Mouse (Mus musculus) heart, embryonic 12.5 days (tissue): ENCODE data around the gene Bicra. TPM values are rescaled to one million over a fixed set of nuclear protein-coding genes. Genes with fewer than 3 reads are reported as not detected.

ENCODE experiments used
- ATAC-seq: fragments of 200-750 bp; cut with Nextera tagmentation; 2 replicates; pipeline ENCODE4 v1.8.0; 2017; ENCODE audit warnings: moderate TSS enrichment, moderate library complexity; ENCODE audit not compliant: insufficient number of reproducible peaks, low FRiP score
- H3K27ac ChIP-seq: fragments of 300-500 bp; sonication (generic); 2 replicates; pipeline ENCODE4 v1.5.1; 2016; ENCODE audit warnings: mild to moderate bottlenecking, moderate library complexity; ENCODE audit not compliant: poor library complexity, severe bottlenecking
- H3K27me3 ChIP-seq: fragments of 300-500 bp; sonication (generic); replicated peaks from 2 replicates; pipeline ENCODE4 v1.6.1; 2016; ENCODE audit warnings: mild to moderate bottlenecking, moderate library complexity
- H3K36me3 ChIP-seq: fragments of 300-500 bp; sonication (generic); 2 replicates; pipeline ENCODE4 v1.6.1; 2016; ENCODE audit warnings: mild to moderate bottlenecking, moderate library complexity
- H3K4me1 ChIP-seq: fragments of 300-500 bp; sonication (generic); replicated peaks from 2 replicates; pipeline ENCODE4 v1.6.1; 2016; ENCODE audit warnings: mild to moderate bottlenecking
- H3K4me2 ChIP-seq: fragments of 300-500 bp; sonication (generic); 2 replicates; pipeline ENCODE4 v1.6.1; 2016; ENCODE audit warnings: mild to moderate bottlenecking, moderate library complexity
- H3K4me3 ChIP-seq: fragments of 300-500 bp; sonication (generic); 2 replicates; pipeline ENCODE4 v1.5.1; 2016; ENCODE audit warnings: mild to moderate bottlenecking
- H3K9ac ChIP-seq: fragments of 300-500 bp; sonication (generic); 2 replicates; pipeline ENCODE4 v1.6.1; 2016; ENCODE audit warnings: mild to moderate bottlenecking, moderate library complexity
- H3K9me3 ChIP-seq: fragments of 300-500 bp; sonication (generic); replicated peaks from 2 replicates; pipeline ENCODE4 v1.6.1; 2016; ENCODE audit warnings: mild to moderate bottlenecking, moderate library complexity
- WGBS: fragments of 180-500 bp; shearing (Covaris S2); methylation state at CpG from one replicate; pipeline ENCODE4 v1.1.7; 2016; 5-methylcytosine and 5-hydroxymethylcytosine counted together
- polyA plus RNA-seq: library from polyadenylated mRNA; unstranded; fragments of >200 nt; fragmentation: Nextera tagmentation; extraction: Ambion mirVana; gene quantifications from 2 replicates; pipeline ENCODE4 v1.2.1, GENCODE M21; 2016

Gene Bicra
- polyA plus RNA-seq, 1 experiment from 2014 or later = 5.9 TPM

DNA sequence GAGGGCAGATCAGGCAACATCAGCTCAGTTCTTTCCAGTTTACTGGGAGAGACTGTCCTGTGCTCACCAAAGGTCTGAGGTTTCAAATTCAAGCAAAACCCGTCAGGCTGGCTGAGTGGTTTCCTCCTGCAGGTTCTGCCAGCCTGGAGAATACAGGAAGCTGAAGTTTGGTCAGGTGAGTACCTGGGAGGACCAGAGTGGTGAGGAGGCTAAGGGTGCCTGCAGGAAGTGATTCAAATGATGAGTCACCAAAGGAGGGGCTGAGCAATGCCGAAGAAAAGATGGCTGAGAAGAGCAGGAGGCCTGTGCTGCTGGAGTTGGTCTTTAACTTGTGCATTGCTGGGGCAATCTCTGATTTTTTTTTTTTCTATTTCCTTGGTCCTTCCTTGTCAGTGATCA, 9.4 kb upstream of the Bicra start:
- H3K36me3 ChIP-seq = no peaks in the 10 kb centered on the region
- 49% methylated on average over 2 of the region's 2 CpGs for WGBS
- peaks cover 11% of the 10 kb centered on the region for H3K9me3 ChIP-seq
- no peak overlapping the region for H3K4me3 ChIP-seq
- peaks cover 5% of the 10 kb centered on the region for H3K4me1 ChIP-seq
- peaks cover 34% of the 10 kb centered on the region for H3K27me3 ChIP-seq
- no peak for ATAC-seq
- H3K9ac ChIP-seq = no peak overlapping the region
- no peak overlapping the region for H3K27ac ChIP-seq
- H3K4me2 ChIP-seq = no peak overlapping the region

DNA sequence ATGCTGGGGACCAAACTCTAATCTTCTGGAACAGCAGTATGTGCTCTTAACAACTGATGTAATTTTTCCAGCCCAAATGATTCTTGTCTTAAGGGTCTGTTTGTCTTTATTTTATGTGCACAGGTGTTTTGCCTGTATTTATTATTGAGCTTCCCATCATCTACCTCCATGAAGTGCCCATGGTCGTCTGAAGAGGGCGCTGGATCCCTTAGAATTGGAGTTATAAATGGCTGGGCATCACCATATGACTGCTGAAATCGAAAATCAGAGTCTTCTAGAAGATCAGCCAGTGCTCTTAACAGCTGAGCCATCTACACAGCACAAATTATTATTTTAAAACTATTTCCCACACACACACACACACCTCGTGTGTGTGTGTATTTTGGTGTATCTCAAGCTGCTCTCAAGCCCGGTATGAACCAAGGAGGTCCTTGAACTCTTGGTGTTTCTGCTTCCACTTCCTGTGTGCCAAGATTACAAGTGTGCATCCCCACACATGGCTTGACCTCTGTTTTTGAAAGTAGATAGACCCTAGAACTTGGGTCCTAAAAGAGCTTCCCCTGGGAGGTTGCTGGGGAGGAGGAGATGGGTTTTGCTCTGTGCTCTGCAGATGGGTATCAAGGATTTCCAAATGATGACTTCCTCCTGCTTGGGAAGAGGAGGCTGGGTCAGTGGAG, 8.9 kb upstream of the Bicra start:
- H3K36me3 ChIP-seq = no peaks in the 10 kb centered on the region
- H3K9me3 ChIP-seq = peaks cover 6% of the 10 kb centered on the region; the same call in 1 of the 2 replicates
- peaks cover 29% of the 10 kb centered on the region for H3K27me3 ChIP-seq
- H3K4me2 ChIP-seq = no peak overlapping the region
- no peak for ATAC-seq
- no peak overlapping the region for H3K9ac ChIP-seq
- no peak overlapping the region for H3K4me3 ChIP-seq
- WGBS = 29% methylated on average over 5 of the region's 5 CpGs
- H3K27ac ChIP-seq = no peak overlapping the region
- H3K4me1 ChIP-seq = peaks cover 9% of the 10 kb centered on the region

DNA sequence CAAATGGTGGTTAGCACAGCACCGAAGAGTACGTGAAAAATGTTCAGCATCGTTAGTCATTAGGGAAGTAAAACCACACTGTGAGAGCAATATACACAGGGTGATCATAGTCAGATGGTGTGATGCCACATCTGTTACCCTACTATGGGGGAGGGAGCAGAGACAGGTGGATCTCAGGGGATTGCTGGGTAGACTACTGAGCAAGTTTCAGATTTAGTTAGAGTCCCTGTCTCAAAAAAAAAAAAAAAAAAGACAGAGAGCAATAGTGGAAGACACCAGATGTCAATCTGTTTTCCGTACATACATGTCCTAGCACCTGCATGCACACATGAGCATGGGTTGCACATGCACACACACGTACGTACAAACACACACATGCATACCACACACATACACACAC, 7.9 kb upstream of the Bicra start:
- ATAC-seq = no peak
- Histone ChIP-seq H3K27ac (no peak overlapping the region), H3K4me3 (no peak overlapping the region), H3K4me2 (no peak overlapping the region), H3K36me3 (no peaks in the 10 kb centered on the region), H3K4me1 (peaks cover 7% of the 10 kb centered on the region), H3K27me3 (peaks cover 20% of the 10 kb centered on the region), H3K9me3 (no peaks in the 10 kb centered on the region), H3K9ac (no peak overlapping the region)
- WGBS = 86% methylated on average over 6 of the region's 6 CpGs

DNA sequence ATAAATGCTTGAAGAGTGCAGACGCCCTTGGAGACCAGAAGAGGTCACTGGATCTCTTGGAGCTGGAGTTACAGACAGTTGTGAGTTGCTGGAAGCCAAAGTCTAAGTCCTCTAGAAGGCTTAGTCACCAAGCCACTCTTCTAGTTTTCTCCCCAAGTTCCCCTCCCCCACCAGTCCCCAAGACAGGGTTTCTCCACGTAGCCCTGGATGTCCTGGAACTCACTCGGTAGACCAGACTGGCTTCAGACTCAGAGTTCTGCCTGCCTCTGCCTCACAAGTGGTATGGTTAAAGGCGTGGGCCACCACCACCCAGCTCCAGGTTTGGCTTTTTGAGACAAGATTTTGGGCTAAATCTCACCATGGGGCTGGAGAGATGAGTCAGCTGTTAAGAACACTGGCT, 7.2 kb upstream of the Bicra start:
- Histone ChIP-seq H3K27ac (no peak overlapping the region), H3K36me3 (no peaks in the 10 kb centered on the region), H3K9ac (no peak overlapping the region), H3K9me3 (no peaks in the 10 kb centered on the region), H3K4me3 (no peak overlapping the region), H3K4me2 (no peak overlapping the region), H3K4me1 (peaks cover 11% of the 10 kb centered on the region), H3K27me3 (peaks cover 15% of the 10 kb centered on the region)
- no peak for ATAC-seq
- 60% methylated on average over 4 of the region's 4 CpGs for WGBS

DNA sequence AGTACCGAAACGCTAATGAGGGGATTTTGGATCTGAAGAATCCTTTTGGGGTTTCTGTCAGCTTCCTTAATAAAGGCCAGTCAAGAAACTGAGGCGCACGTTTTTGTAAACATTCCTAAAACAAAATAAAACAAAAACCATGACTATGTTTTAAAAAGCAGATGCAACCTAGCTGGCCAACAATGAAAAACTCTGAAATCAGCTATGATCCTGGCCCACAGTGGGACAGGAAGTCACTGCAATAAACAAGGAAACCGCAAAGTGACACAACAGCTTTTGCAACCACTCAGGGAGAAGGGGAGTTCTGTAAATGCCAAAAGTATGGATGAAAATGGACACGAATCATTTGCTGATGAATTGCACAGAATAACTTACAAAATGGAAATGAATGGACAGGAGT, 5.4 kb upstream of the Bicra start:
- peaks cover 21% of the 10 kb centered on the region for H3K4me1 ChIP-seq
- no peaks in the 10 kb centered on the region for H3K9me3 ChIP-seq
- peak overlapping the region; percentile 64 for H3K4me3 ChIP-seq
- no peak overlapping the region for H3K27ac ChIP-seq
- ATAC-seq = no peak
- peaks cover 2% of the 10 kb centered on the region; the same call in 1 of the 2 replicates for H3K27me3 ChIP-seq
- H3K4me2 ChIP-seq = peak overlapping the region; percentile 88
- no peak overlapping the region for H3K9ac ChIP-seq
- H3K36me3 ChIP-seq = no peaks in the 10 kb centered on the region
- WGBS = 15% methylated on average over 6 of the region's 6 CpGs

DNA sequence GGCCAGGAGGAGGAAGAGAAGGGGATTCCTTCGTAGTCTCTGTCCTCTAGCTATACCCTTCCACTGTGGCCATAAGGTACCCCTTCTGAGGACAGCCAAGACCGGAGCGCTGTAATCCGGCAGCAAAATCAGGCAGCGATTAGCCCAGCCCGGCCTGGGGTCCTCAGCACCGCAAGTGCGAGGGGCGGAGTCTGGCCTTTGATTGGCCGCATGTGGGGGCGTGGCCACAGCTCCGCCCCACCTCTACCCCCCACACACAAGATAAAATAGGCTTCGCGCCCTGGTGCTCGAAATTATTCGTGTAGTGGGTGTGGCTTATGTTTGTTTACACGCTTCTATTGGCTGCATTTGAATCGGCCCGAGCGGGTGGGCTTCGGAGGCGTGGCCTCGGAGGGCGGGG, 5.0 kb upstream of the Bicra start:
- peak overlapping the region; percentile 64 for H3K4me3 ChIP-seq
- peak overlapping the region; percentile 78 for H3K27ac ChIP-seq
- no peaks in the 10 kb centered on the region for H3K9me3 ChIP-seq
- no peaks in the 10 kb centered on the region for H3K36me3 ChIP-seq
- under 1% methylated on average over 24 of the region's 24 CpGs for WGBS
- peaks cover 21% of the 10 kb centered on the region for H3K4me1 ChIP-seq
- peak overlapping the region; percentile 74 for H3K9ac ChIP-seq
- H3K27me3 ChIP-seq = peaks cover 2% of the 10 kb centered on the region; the same call in 1 of the 2 replicates
- ATAC-seq = peak; percentile 86
- H3K4me2 ChIP-seq = peak overlapping the region; percentile 88

DNA sequence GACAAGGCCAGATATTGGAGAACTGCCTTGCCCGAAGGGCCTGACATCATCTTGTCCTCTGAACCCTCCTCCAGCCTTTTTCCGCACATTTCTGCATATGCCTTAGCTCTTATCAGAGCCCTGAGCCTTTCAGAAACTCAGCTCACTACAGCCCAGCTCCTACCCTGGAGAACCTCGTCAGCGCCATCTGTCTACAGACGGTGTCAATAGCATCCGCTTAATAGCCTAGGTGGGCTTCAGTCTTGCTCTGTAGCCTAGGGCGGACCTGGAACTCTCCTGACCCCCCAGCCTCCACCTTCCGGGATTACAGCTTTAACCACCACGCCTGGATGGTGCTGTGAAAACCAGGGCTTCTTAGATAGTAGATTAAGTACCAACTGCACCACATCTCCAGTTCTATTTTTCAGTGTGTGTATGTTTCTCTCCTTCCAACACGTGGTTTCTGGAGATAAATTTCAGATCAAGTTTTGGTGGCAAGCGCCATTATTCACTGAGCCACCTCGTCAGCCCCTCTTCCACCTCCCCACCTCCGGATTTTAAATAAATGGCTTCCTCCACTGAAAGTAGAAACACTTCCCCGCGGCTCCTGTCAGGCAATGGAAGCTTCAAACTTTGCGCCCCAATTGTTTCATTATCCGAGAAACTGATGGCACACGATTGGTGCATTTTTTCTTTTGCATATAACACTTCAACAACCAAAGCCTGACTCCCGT, 4.3 kb upstream of the Bicra start:
- 6% methylated on average over 19 of the region's 19 CpGs for WGBS

DNA sequence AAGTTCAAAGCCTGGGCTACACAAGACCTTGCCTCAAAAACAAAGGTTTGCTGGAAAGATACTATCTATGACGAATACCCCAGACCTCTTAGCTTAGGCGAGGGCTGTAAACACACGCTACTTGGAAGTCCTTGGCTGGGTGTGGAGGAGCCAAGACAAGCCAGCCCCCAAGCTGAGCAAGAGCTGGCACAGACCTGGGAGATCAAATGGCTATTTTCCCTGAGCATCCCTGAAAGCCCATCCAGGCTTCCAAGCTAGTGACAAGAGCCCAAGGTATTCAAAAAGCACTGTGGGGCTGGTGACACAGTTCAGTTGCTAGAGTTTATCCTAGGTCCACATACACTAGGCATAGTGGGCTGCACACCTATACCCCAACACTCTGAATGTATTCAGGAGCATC, 2.9 kb upstream of the Bicra start:
- Histone ChIP-seq H3K9me3 (no peaks in the 10 kb centered on the region), H3K27me3 (no peaks in the 10 kb centered on the region), H3K4me2 (no peak overlapping the region), H3K27ac (no peak overlapping the region), H3K4me3 (no peak overlapping the region), H3K9ac (no peak overlapping the region), H3K36me3 (no peaks in the 10 kb centered on the region), H3K4me1 (peaks cover 30% of the 10 kb centered on the region)
- WGBS = 88% methylated on average over 3 of the region's 3 CpGs
- ATAC-seq = no peak

More for the DNA sequence above, 4.3 kb upstream of the Bicra start:
- H3K9me3 ChIP-seq = no peaks in the 10 kb centered on the region
- peak overlapping the region; percentile 88 for H3K4me2 ChIP-seq
- peak overlapping the region; percentile 74 for H3K9ac ChIP-seq
- peak overlapping the region; percentile 64 for H3K4me3 ChIP-seq
- no peaks in the 10 kb centered on the region for H3K36me3 ChIP-seq
- no peaks in the 10 kb centered on the region for H3K27me3 ChIP-seq
- ATAC-seq = peak; percentile 49; the same call in 1 of the 2 replicates
- peak overlapping the region; percentile 78 for H3K27ac ChIP-seq
- peaks cover 21% of the 10 kb centered on the region for H3K4me1 ChIP-seq

DNA sequence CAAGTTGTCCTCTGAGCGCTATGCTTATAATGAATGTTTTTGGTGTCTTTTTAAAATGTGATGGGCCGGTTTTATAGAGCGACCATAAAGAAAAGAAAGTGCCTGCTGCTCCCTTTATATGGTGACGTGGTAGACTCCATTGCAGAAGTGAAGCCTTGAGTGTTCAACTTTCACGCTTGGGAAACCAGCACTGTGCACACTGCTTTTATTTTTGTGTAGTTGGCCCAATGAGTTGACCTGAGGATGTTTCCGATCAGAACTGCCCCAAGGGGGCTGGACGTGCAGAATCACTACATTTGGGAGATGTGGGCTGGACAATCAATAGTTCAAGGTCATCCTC, 1.8 kb upstream of the Bicra start:
- peak overlapping the region; percentile 74 for H3K4me2 ChIP-seq
- no peaks in the 10 kb centered on the region for H3K9me3 ChIP-seq
- ATAC-seq = no peak
- H3K9ac ChIP-seq = peak overlapping the region; percentile 82
- H3K4me3 ChIP-seq = peak overlapping the region; percentile 92
- 82% methylated on average over 7 of the region's 7 CpGs for WGBS
- no peaks in the 10 kb centered on the region for H3K36me3 ChIP-seq
- H3K27ac ChIP-seq = 0 out of 2 replicates have a peak overlapping the region, but pooled peaks have one; percentile 68
- no peaks in the 10 kb centered on the region for H3K27me3 ChIP-seq
- H3K4me1 ChIP-seq = peaks cover 40% of the 10 kb centered on the region

DNA sequence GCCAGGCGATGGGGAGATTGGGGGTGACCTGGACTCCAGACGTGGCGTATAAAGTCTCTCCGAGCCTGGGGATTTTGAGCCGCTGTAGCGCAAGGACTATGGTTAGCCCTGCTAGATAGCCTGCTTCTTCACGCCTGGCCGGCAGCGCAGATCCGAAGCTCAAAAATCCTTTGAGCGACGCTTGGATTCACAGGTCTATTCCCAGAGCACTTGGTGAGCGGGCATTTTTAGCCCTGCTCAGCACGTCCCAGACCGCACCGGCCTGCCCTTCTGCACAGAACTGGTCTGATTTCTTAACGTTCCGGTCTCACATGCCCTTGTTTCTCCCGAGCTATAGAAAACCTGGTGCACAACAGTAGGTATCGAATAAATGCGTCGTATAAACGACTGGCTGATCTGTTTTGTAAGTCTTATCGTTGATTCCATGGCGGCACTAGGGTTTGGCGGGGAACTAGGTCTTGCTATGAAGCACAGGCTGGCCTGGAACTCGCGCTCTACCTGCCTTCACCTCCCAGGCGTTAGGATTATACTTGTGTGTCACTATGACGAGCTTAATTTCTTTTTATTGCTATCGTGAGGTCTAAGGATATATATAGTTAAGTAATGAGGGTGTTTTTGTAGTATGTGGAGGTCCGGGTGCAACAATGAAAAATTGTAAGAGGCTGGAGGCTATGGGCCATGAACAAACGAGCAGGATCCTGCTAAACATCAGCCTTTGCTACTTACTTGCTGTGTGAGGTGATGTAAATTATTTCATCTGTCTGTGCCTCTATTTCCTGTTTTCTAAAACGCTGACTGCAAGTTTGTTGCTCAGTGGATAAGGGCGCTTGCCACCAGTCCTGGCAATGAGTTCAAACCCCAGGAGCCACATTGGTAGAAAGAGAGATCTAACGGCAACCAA, 1.2 kb upstream of the Bicra start:
- no peak for ATAC-seq
- Histone ChIP-seq H3K27ac (peak overlapping the region; percentile 68), H3K4me3 (peak overlapping the region; percentile 92), H3K9ac (peak overlapping the region; percentile 82), H3K9me3 (no peaks in the 10 kb centered on the region), H3K4me2 (peak overlapping the region; percentile 74), H3K27me3 (no peaks in the 10 kb centered on the region), H3K4me1 (peaks cover 47% of the 10 kb centered on the region), H3K36me3 (no peaks in the 10 kb centered on the region)
- 8% methylated on average over 36 of the region's 36 CpGs for WGBS

DNA sequence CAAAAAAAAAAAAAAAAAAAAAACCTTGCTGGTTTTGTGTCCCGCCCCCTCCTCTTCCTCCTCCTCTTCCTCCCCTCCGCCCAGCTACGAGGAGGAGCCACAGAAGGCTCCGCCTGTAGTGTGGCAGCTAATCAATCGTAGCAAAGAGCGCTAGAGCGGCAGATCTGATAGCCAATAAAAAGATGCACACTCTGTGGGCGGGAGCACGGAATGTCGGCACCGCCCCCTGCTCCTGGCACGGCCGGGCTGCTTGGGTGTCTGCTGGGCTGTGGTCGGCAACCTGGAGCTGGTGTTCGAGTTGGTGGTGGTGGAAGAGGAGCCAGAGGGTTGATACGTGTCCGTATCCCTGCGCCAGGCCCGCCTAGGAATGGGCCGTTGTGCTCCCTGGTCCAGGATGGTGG, 443 bp upstream of the Bicra start:
- Histone ChIP-seq H3K9ac (peak overlapping the region; percentile 82), H3K36me3 (peaks cover 1% of the 10 kb centered on the region; the same call in 1 of the 2 replicates), H3K27me3 (no peaks in the 10 kb centered on the region), H3K4me2 (peak overlapping the region; percentile 74), H3K4me1 (peaks cover 53% of the 10 kb centered on the region), H3K27ac (peak overlapping the region; percentile 95), H3K9me3 (no peaks in the 10 kb centered on the region), H3K4me3 (peak overlapping the region; percentile 92)
- WGBS = 0% methylated on average over 19 of the region's 20 CpGs
- peak; percentile 85 for ATAC-seq
